Mouse (Mus musculus): Measurements from ENCODE around the gene Gm17364. TPM values are rescaled to one million over a fixed set of nuclear protein-coding genes. Genes with fewer than 3 reads are reported as not detected.

Gene Gm17364
- total and polyA plus RNA-seq, 3 experiments: not detected

- TF ChIP-seq USF1 (IDR thresholded peaks at IDR 0.05; ENCODE audit: low read depth, low read length) (no peak), MYB (IDR thresholded peaks at IDR 0.05; ENCODE audit: low read depth, low read length) (no peak), MAZ (IDR thresholded peaks at IDR 0.05; ENCODE audit: low read depth, low read length) (no peak), GABPA (IDR thresholded peaks at IDR 0.05; ENCODE audit: low read depth, low read length) (peak; percentile 15; the same call in 1 of the 2 replicates)
Measured at GRCm38 (mm10) chr13:41248751-41249520, 24.8 kb downstream of the Gm17364 start (continued).

GRCm38 (mm10) chr13:41244306-41244830 is 29.4 kb downstream of the Gm17364 start:
- no peaks in the 10 kb centered on the region for H3K79me2 ChIP-seq (ENCODE audit: control insufficient read depth, insufficient read depth, low read length, poor library complexity)
- no peaks in the 10 kb centered on the region for H3K9me3 ChIP-seq (replicated peaks; ENCODE audit: insufficient read depth, low read length)
- H3K4me3 ChIP-seq (ENCODE audit: control insufficient read depth in 1 of 2, insufficient read depth in 1 of 2, low read depth in 2 of 2, low read length in 2 of 2): no peak overlapping the region
- peaks cover 0 to 5% of the 10 kb centered on the region in 2 experiments; a peak in 2 of 4 replicates for H3K36me3 ChIP-seq (ENCODE audit: control insufficient read depth in 1 of 2, insufficient read depth in 2 of 2, low read length in 2 of 2)
- TF ChIP-seq POLR2A (IDR thresholded peaks at IDR 0.05; ENCODE audit: control insufficient read depth in 1 of 2, insufficient read depth in 1 of 2, low read depth in 1 of 2, low read length in 2 of 2, poor library complexity in 1 of 2) (no peak), ZC3H11A (IDR thresholded peaks at IDR 0.05; ENCODE audit: low read depth, low read length) (no peak), KAT2A (conservative IDR thresholded peaks at IDR 0.05; ENCODE audit: low read depth, low read length) (no peak), ETS1 (IDR thresholded peaks at IDR 0.05; ENCODE audit: low read depth, low read length) (peak; percentile 30; the same call in 1 of the 2 replicates), HCFC1 (IDR thresholded peaks at IDR 0.05; ENCODE audit: low read depth, low read length) (no peak), CTCF (IDR thresholded peaks at IDR 0.05 in 2 of 3, conservative IDR thresholded peaks at IDR 0.05 in 1 of 3; ENCODE audit: control insufficient read depth in 1 of 3, insufficient read depth in 1 of 3, low read depth in 2 of 3, low read length in 3 of 3, poor library complexity in 1 of 3, severe bottlenecking in 1 of 3) (no peak)
- H3K9ac ChIP-seq (ENCODE audit: control insufficient read depth, low read depth, low read length, poor library complexity, severe bottlenecking): no peak overlapping the region
- DNase-seq (ENCODE audit: low read depth, low spot score): no peak
- peaks cover 0 to 8% of the 10 kb centered on the region in 2 experiments; a peak in 1 of 4 replicates for H3K4me1 ChIP-seq (ENCODE audit: control insufficient read depth in 1 of 2, insufficient read depth in 2 of 2, low read length in 2 of 2)
- H3K27ac ChIP-seq (ENCODE audit: control insufficient read depth, low read depth, low read length): no peak overlapping the region
- H3K27me3 ChIP-seq (ENCODE audit: control insufficient read depth in 1 of 2, insufficient read depth in 2 of 2, low read length in 2 of 2): no peaks in the 10 kb centered on the region

GRCm38 (mm10) chr13:41241557-41241956 is 32.2 kb downstream of the Gm17364 start:
- no peaks in the 10 kb centered on the region for H3K27me3 ChIP-seq (ENCODE audit: control insufficient read depth in 1 of 2, insufficient read depth in 2 of 2, low read length in 2 of 2)
- H3K36me3 ChIP-seq (ENCODE audit: control insufficient read depth in 1 of 2, insufficient read depth in 2 of 2, low read length in 2 of 2): peaks cover 0 to 3% of the 10 kb centered on the region in 2 experiments; a peak in 2 of 4 replicates
- no peak overlapping the region for H3K4me3 ChIP-seq (ENCODE audit: control insufficient read depth in 1 of 2, insufficient read depth in 1 of 2, low read depth in 2 of 2, low read length in 2 of 2)
- TF ChIP-seq SMC3 (IDR thresholded peaks at IDR 0.05; ENCODE audit: low read depth, low read length) (no peak), TAL1 (IDR thresholded peaks at IDR 0.05; ENCODE audit: low read length) (no peak), ZKSCAN1 (IDR thresholded peaks at IDR 0.05; ENCODE audit: low read depth, low read length) (no peak)
- no peaks in the 10 kb centered on the region; a peak in 1 of 4 replicates for H3K4me1 ChIP-seq (ENCODE audit: control insufficient read depth in 1 of 2, insufficient read depth in 2 of 2, low read length in 2 of 2)
- DNase-seq (ENCODE audit: low read depth, low spot score): peak; percentile 68
- H3K79me2 ChIP-seq (ENCODE audit: control insufficient read depth, insufficient read depth, low read length, poor library complexity): no peaks in the 10 kb centered on the region
- no peak overlapping the region for H3K27ac ChIP-seq (ENCODE audit: control insufficient read depth, low read depth, low read length)
- H3K9ac ChIP-seq (ENCODE audit: control insufficient read depth, low read depth, low read length, poor library complexity, severe bottlenecking): no peak overlapping the region
- no peaks in the 10 kb centered on the region for H3K9me3 ChIP-seq (replicated peaks; ENCODE audit: insufficient read depth, low read length)
